Mouse (Mus musculus): Measurements from ENCODE around the gene Plcg2. TPM values are rescaled to one million over a fixed set of nuclear protein-coding genes. Genes with fewer than 3 reads are reported as not detected.

The Plcg2 gene
- polyA plus RNA-seq (2014; fragmentation: Illumina TruSeq; extraction: RNeasy Lipid Tissue Mini Kit (QIAGEN cat#74804); ENCODE audit: low read depth, low replicate concordance), result 10.4 TPM

DNA sequence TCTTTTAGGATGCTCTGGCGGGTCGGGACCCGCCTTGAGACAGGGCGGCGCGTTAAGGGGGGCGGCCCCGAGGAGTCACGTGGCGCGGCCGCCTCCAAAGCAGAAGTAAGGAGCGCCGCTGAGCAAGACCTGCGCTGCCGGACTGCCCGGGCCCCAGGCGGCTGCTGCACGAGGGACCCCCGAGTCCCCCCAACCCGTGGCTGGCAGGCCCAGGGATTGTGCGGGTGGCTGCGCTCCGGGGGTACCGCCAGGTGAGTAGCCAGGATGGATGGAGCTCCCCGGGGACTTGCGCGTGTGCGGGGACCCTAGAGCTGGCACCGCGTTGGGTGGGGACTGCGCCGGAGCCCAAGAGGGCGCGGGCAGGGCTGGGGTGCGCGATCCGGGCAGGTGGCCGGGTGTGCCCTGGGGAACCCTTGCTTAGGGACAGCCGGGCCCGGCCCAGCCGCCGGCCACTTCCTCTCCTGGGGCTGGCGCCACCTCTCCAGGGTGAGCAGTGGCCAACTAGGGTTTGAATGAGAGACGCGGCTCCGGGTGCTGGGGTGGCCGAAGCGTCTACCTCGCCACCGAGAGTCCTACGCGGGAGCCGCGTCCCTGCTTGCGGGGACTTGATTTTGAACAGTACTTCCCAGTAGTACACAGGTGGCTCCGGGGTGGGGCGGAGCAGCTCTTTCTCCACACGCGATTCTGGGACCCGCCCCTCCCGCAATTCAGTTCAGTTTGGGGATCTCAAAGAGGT lies at the start of gene Plcg2:
Plcg2 (plus strand) TSS at position 113 of the 736 bp plus-strand sequence.

GRCm38 (mm10) chr8:117673430-117673830 lies 175.3 kb downstream of the Plcg2 start, which contains the start of gene Sdr42e1:
Gene Sdr42e1 (minus strand): TSS chr8:117673689.

Other genes starting within 250 kb of the Plcg2 start
- gene Cmip, start 241.2 kb upstream of the Plcg2 start, polyA plus RNA-seq (2014; fragmentation: Illumina TruSeq; extraction: RNeasy Lipid Tissue Mini Kit (QIAGEN cat#74804); ENCODE audit: low read depth, low replicate concordance), result 35.7 TPM
- gene Sdr42e1, start 175.4 kb downstream of the Plcg2 start, polyA plus RNA-seq (2014; fragmentation: Illumina TruSeq; extraction: RNeasy Lipid Tissue Mini Kit (QIAGEN cat#74804); ENCODE audit: low read depth, low replicate concordance), result 32.1 TPM
- gene Hsd17b2, start 203.6 kb downstream of the Plcg2 start, polyA plus RNA-seq (2014; fragmentation: Illumina TruSeq; extraction: RNeasy Lipid Tissue Mini Kit (QIAGEN cat#74804); ENCODE audit: low read depth, low replicate concordance), result 0.31 TPM

Measured in adipose tissue, adult 10 weeks (tissue).